Comparison of ENCODE assay signal across 8 mouse cellular contexts in the genomic region with DNA sequence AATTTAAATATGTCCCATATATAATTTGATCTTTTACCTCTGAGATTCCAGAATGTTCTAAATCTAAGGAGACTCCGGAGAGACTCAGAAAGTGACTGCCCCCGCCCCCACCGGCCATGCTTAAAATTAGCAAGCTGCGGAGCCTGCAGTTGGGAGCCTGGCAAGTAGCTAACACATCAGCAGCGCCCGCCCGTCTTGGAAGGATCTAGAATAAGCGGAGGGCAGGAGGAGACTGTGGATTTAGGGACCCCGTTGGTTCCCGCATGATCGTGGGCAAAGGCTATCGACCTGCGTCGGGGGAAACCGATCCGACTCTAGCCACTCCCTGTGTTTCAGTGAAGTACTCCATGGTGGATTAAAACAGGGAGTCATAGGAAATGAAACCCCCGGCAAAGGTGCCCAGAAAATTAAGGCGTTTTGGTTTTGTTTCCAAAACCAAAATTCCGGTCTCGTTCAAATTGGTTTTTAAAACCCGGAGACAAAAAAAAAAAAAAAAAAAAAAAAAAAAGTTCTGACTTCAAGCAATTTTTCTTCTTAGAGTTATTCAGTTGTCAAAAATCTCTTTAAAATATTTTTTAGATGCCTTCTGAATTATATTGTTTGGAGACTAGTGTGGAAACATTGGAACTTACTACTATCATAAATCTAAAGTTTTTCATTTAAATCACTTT. TPM values are rescaled to one million over a fixed set of nuclear protein-coding genes. Genes with fewer than 3 reads are reported as not detected.
A peak's percentile ranks its signal among the peaks of the same experiment; 100 is the strongest.
DNase-seq lines count a peak whose midpoint lies in the region; ATAC-seq and TF ChIP-seq lines count a peak whose summit lies in the region.

No protein-coding gene starts in this region.

- H3K4me1 ChIP-seq in ES-E14 (ENCODE audit: control insufficient read depth in 2 of 2, insufficient read depth in 2 of 2, low read length in 2 of 2, poor library complexity in 1 of 2) = peaks cover 0 to 1% of the 10 kb centered on the region in 2 experiments; a peak in 2 of 4 replicates
- H3K4me1 ChIP-seq in heart, embryonic 16.5 days (ENCODE audit: control insufficient read depth, insufficient read depth, low read length) = no peaks in the 10 kb centered on the region
- peaks cover 3 to 6% of the 10 kb centered on the region in 2 experiments; a peak in 2 of 4 replicates for H3K4me1 ChIP-seq in liver, embryonic 14.5 days (replicated peaks; ENCODE audit: control insufficient read depth in 2 of 2, insufficient read depth in 2 of 2, low read length in 1 of 2)

- WGBS in heart, embryonic 16.5 days = 1% methylated on average over 21 of the region's 21 CpGs
- under 1% methylated on average over 21 of the region's 21 CpGs for WGBS in liver, embryonic 14.5 days (ENCODE audit: insufficient replicate concordance)

- H3K27ac ChIP-seq in ES-E14 (ENCODE audit: insufficient read depth, low read depth, low read length, poor library complexity, severe bottlenecking) = no peak overlapping the region
- no peak overlapping the region for H3K27ac ChIP-seq in heart, embryonic 16.5 days (ENCODE audit: low read length)
- no peak overlapping the region for H3K27ac ChIP-seq in liver, embryonic 14.5 days

- ATAC-seq in heart, embryonic 16.5 days (replicated peaks; ENCODE audit: extremely low read depth, insufficient read depth, low FRiP score) = no peak
- ATAC-seq in liver, embryonic 14.5 days (ENCODE audit: insufficient read depth) = no peak

- H3K36me3 ChIP-seq in ES-E14 (ENCODE audit: control insufficient read depth, insufficient read depth, low read length, poor library complexity, severe bottlenecking) = no peaks in the 10 kb centered on the region
- no peaks in the 10 kb centered on the region for H3K36me3 ChIP-seq in heart, embryonic 16.5 days (ENCODE audit: control insufficient read depth, insufficient read depth)
- no peaks in the 10 kb centered on the region for H3K36me3 ChIP-seq in liver, embryonic 14.5 days (replicated peaks; ENCODE audit: control insufficient read depth, insufficient read depth, low read depth)

- peak overlapping the region; percentile 79 for H3K4me2 ChIP-seq in heart, embryonic 16.5 days (ENCODE audit: low read depth, low read length)
- peak overlapping the region; percentile 66 for H3K4me2 ChIP-seq in liver, embryonic 14.5 days (ENCODE audit: low read depth)

- 0 out of 2 replicates have a peak, but pooled peaks cover 4% of the 10 kb centered on the region for H3K27me3 ChIP-seq in heart, embryonic 16.5 days (ENCODE audit: control insufficient read depth, insufficient read depth, low read length)
- H3K27me3 ChIP-seq in liver, embryonic 14.5 days (ENCODE audit: control insufficient read depth, insufficient read depth, low read length) = no peaks in the 10 kb centered on the region

- TF ChIP-seq EP300 in liver, embryonic 14.5 days (IDR thresholded peaks at IDR 0.05; ENCODE audit: low read depth) = no peak

- no peak for TF ChIP-seq CTCF in liver, embryonic 14.5 days (IDR thresholded peaks at IDR 0.05; ENCODE audit: low read depth)

- DNase-seq in gastrocnemius, postnatal 10 days = peak; percentile 7
- DNase-seq in gastrocnemius, postnatal 4 days (ENCODE audit: low spot score in 2 of 2) = no peak
- DNase-seq in ES-E14 (ENCODE audit: low read depth, low spot score) = no peak
- DNase-seq in liver, embryonic 14.5 days (ENCODE audit: low read depth in 3 of 3, low spot score in 3 of 3) = no peak
- no peak for DNase-seq in thymus, postnatal 10 days (ENCODE audit: low spot score in 2 of 2)
- DNase-seq in layer of hippocampus, adult 9-11 months = no peak
- no peak for DNase-seq in cerebellum, adult 9-11 months

- no peaks in the 10 kb centered on the region for H3K9me3 ChIP-seq in ES-E14 (ENCODE audit: control insufficient read depth, insufficient read depth, low read depth, low read length)
- H3K9me3 ChIP-seq in heart, embryonic 16.5 days (replicated peaks; ENCODE audit: control insufficient read depth, low read length) = no peaks in the 10 kb centered on the region
- no peaks in the 10 kb centered on the region for H3K9me3 ChIP-seq in liver, embryonic 14.5 days (ENCODE audit: control insufficient read depth, low read length)

- H3K9ac ChIP-seq in ES-E14 (ENCODE audit: insufficient read depth, low read depth, low read length, poor library complexity, severe bottlenecking) = peak overlapping the region; percentile 49; the same call in 1 of the 2 replicates
- H3K9ac ChIP-seq in heart, embryonic 16.5 days (ENCODE audit: low read length) = peak overlapping the region; percentile 72
- peak overlapping the region; percentile 56 for H3K9ac ChIP-seq in liver, embryonic 14.5 days (replicated peaks)

- peak overlapping the region; percentile 58 to 66 for H3K4me3 ChIP-seq in ES-E14 (ENCODE audit: insufficient read depth in 1 of 2, low read depth in 1 of 2, low read length in 2 of 2, poor library complexity in 1 of 2, severe bottlenecking in 1 of 2)
- H3K4me3 ChIP-seq in heart, embryonic 16.5 days (ENCODE audit: low read length) = peak overlapping the region; percentile 60
- H3K4me3 ChIP-seq in liver, embryonic 14.5 days (ENCODE audit: insufficient read depth in 1 of 2, low read depth in 2 of 2, low read length in 2 of 2) = peak overlapping the region; percentile 56 to 85

- in situ Hi-C loops in ES-E14 (cut with MboI; ENCODE audit: low sequenced_read_pairs in 2 of 2, unreplicated experiment in 2 of 2) = no loop called here

TF ChIP-seq in ES-E14, 5 proteins besides CTCF, POLR2A, EP300 and RAD21:
- TF ChIP-seq ZNF384 (IDR thresholded peaks at IDR 0.05; ENCODE audit: low read depth, low read length) (peak; percentile 51; the same call in 1 of the 2 replicates), MAFK (IDR thresholded peaks at IDR 0.05; ENCODE audit: insufficient read depth, low read depth, low read length) (no peak), CHD2 (IDR thresholded peaks at IDR 0.05; ENCODE audit: low read depth, low read length) (no peak), HCFC1 (IDR thresholded peaks at IDR 0.05; ENCODE audit: borderline replicate concordance, insufficient read depth, low read length) (no peak), ZC3H11A (IDR thresholded peaks at IDR 0.05; ENCODE audit: borderline replicate concordance, low read depth, low read length) (no peak)

RNA-seq across cellular contexts. Expression of a gene that starts 12.4 kb away (rescaled TPM):
- not detected for total RNA-seq in gastrocnemius, postnatal 10 days (2021)
- total RNA-seq in gastrocnemius, postnatal 4 days (2021) = not detected
- 26.9 and 30.1 TPM in 2 replicates for total RNA-seq in ES-E14 (2012; rRNA removed)
- polyA plus RNA-seq in heart, embryonic 16.5 days (2015; fragmentation: Nextera tagmentation; extraction: Ambion mirVana) = 2.7 and 3.6 TPM in 2 replicates
- polyA plus RNA-seq in liver, embryonic 14.5 days (2012; rRNA removed) = 4.3 and 5.9 TPM in 2 replicates
- polyA plus RNA-seq in liver, embryonic 14.5 days (2014; fragmentation: Nextera tagmentation; extraction: Ambion mirVana) = 8.8 and 10.1 TPM in 2 replicates

Comparison
In these comparisons a context has a peak if more than half of its experiments do, and no peak if none do; other contexts are left out.
1. RNA of a gene that starts 12.4 kb away (total RNA-seq): 26.9 to 30.1 TPM in ES-E14; not detected in gastrocnemius, postnatal 4 days and not detected in gastrocnemius, postnatal 10 days; every median in the first group is over 10 times any median in the second.
2. Peak in every context shown above with its lines, with median percentiles within 50 percentile points of each other: H3K4me3 ChIP-seq and H3K9ac ChIP-seq.